Mouse (Mus musculus) left cerebral cortex, adult 11 months (tissue): ENCODE measurements at regions not wholly inside any gene's neighbourhood (a gene's known extent, or its start where the extent isn't known, plus 50 kb on each side); places are given as distances from the start of the nearest gene placed in this dataset.
A peak's percentile ranks its signal among the peaks of the same experiment; 100 is the strongest.

Source experiments
- DNase-seq: peaks from one replicate; pipeline ENCODE4 v3.0.0; 2022; ENCODE audit warnings: low spot score

DNA sequence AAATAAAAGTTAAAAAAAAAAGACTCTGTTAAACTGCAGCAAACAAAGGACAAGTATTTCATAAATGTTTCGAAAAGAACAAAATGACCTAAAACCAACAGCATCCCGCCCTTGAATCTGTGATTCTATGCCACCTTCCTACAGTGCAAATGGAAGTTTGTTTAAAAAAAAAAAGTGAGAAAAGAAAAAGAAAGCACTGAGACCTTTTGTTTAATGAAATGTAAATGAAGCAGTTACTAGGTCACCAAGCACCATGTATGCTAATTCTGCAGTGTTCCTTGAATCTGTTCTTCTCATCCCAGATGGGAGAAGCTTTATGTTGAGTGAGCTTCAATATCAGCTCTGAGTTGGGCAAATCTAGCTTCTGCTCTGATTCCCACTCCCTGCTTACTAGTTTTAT lies 64.8 kb downstream of the Dnajb9 start:
- DNase-seq = no peak

DNA sequence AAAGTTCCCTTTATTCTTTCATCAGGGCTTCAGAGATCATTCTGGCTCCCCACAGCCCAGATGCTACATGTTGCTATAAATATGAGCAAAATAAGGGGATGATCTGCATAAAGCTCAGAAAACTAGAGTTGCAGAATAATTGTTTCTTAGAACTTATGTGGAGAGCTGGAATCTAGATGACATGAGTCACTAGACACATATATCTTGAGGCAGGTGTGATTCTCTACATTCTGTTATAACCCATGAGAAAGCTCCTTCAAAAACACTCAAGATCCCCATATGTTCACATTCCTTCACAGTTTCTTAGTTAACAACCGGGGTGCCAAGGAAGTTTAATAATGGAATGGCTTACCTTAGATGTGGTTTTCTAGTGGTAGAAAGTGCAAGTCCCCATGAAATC lies 71.1 kb downstream of the Dnajb9 start:
- peak; percentile 28 for DNase-seq

DNA sequence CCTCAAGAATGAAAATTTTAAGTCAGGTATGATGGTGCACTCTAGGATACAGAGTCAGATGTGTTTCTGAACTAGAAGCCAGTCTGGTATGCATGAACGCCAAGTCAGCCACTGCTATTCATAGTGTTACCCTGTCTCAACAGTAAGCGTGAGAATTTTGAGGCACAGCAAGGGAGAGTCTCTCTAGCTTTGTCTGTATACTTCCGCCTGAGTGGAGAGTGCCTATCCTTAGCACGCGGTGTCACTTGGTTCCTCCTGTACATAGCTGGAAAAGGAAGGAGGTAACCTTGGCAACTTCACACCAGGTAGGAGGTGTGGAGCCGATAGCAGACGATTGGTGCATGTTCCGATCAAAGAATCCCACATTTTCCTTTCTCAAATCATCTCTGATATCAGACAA lies 81.3 kb downstream of the Dnajb9 start:
- peak; percentile 18 for DNase-seq

DNA sequence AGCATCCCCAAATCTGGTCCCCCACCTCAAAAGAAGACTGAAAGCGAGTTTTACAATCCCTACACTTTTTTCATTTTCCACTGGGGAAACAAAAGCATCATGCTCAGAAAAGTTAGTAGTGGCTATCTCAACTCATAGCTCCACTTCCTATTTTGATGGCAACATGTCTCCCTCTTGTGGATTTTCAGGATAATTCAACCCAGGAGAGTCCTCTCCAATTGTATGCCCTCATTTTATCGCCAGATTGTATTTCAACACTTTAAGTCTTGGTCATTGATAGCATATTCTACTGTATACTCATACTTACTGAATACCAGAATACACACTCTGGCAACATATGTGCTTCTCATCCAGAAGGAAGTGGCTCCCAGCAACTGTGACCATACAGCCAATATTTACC lies 105.0 kb downstream of the Dnajb9 start:
- no peak for DNase-seq

DNA sequence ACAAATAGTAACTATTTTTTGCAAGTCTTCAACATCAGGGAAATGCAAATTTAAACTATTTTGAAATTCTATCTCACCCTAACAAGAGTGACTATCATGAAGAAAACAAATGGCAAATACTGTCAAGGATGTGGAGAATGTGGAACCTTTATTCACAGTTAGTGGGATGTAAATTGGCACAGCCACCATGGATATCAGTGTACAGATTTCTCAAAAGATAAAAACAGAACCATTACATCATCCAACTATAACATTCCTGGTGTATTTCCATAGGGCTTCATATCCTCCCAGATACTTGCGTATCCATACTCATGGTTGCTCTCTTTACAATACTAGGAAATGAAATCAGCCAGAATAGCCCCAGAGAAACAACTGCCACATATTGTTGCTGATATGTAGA lies 110.9 kb downstream of the Dnajb9 start:
- DNase-seq = no peak

DNA sequence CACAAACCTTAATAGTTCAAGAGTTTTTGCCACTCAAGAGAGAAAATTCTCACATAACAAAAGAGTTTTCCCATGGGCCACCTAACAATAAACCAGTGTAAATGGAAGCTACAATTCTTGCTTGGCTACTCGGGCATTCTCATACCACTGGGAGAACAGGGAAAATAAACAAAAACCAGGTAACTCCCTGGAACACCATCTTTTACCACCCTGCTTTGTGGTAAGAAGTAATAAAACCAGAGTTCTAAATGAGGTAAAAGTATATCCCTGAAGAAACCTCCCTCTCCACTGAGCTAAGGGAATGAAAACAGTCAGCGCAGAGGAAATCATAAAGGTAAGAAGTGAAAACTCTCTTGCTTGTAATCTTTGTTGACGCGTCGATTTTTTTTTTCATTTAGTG lies 138.4 kb downstream of the Dnajb9 start:
- DNase-seq = no peak

DNA sequence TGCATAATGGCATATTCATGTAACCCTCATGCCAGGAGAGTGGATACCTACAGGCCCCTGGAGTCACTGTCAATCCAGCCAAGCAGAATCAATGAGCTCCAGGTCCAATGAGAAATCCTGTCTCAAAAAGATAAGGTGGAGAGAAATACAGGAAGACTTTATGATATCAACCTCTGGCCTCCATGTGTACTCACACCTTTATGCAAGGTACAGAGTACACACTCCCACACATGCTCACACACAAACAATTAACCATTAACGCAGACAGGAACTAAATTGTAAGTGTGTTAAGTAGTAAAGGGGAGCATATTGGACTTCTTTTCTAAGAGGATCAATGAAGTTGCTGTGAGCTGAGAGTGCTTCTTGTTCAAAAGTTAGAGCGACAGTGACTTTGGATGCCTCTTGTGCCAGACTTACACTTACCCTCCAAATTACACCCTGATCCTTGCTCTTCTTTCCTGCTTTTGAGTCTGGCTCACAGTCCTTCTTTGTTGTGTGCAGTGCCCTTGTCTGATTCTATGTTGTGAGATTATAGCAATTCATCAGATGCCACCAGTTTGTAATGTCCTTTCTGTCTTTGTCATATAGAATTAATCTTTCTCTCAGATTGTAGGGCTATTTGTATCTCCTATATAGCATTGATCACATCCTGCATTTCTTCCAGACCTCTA lies 153.5 kb downstream of the Dnajb9 start:
- DNase-seq = no peak

DNA sequence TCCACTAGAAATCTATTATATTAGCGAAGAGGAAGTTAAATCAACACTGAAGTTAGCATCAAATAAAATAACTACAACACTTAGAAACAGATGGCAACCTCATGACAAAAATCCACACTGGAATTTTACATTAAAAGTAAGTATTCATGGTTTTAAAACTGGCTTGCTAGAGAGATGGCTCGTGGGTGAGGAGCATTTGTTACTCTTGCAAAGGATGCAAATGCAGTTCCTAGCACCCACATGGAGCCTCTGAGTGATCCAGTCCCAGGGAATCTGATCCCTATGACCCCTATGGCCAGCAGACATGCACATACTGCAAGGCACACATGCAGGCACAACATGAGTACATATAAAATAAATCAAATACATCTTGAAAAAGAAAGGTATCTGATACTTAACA lies 164.3 kb downstream of the Dnajb9 start:
- no peak for DNase-seq

DNA sequence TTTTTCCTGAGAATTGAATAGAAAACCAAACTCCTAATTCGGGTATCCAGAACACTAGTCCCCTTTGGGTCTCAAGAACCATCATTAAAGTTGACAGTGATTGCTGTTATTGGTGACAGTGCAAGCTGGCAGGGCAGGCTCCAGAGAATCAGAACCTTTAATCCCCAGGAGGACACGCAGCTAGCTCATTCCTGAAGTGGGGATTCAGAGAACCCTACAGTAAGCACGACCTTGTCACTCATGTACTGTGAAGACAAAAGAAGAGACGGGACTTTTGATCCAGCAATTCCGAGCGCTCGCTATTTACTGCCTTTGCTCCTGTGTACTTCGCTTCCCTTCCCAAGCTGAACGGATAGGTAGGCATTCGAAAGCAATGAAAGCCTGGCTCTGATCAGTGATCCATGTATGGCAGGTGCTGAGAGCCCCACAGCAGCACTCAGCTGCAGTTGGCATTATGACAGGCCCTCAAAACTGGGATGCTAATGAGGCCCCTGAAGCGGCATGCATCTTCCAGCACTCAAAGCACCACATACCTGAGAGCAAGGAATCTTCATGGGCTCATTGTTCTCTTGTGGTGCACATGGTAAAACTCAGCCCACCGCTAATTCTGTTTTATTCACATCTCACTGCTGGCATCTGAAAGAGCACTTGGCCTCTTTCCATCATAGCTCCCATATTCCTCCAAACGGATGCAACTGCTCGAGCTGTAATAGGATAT lies 165.6 kb downstream of the Dnajb9 start:
- DNase-seq = no peak

DNA sequence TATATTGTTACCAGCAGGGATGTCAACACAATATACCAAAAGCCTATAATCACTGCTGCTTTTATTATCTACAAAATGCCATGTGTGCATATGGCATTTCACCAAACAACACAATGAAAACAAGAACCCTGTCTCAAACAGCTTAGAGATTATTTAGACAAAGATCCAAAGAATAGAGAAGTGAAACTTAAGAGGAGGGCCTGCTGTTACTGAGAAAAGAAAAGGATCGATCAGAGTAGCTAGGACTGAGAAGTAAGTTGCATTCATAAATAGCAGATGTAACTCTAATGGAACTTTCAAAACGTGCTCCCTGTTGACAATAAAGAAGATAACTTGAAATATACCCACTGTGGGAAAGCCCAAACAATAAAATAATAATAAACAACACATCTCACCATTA lies 203.3 kb downstream of the Dnajb9 start:
- no peak for DNase-seq

DNA sequence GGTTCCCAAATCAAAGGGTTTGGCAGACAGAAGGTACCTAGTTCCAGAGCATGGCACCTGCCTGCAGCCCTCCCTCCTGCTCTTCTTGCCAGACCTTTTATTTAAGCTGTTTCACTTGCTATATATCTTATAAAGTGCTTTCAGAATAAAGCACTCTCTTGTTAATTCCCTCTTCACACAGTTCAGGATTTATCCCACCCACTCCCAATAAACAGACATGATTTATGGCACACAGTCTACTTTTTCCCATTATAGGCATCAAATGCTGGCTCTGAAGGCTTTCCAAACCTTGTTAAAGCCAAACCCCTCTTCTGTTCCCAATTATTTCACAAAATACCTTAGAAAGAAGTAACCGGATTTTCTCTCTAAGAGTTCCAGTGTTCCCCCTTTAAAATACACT lies 226.6 kb downstream of the Dnajb9 start:
- no peak for DNase-seq

DNA sequence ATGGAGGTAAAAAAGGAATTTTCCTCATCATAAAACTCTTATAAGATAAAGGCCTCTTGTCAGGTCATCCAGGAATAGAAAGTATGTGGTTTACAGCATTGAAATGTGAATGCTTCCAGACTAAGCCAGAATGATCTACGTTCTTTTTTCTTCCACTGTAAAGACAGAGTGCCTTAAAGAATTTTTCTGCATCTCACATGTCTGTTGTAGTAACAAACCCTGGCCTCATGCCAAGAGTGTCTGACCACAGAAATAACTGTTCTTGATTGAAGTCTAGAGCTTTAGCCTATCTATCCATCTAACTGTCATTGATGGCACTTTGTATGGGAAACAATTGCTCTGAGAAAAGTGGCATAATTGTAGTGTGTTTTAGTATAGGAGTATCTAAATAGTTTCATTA lies 246.2 kb downstream of the Dnajb9 start:
- no peak for DNase-seq

DNA sequence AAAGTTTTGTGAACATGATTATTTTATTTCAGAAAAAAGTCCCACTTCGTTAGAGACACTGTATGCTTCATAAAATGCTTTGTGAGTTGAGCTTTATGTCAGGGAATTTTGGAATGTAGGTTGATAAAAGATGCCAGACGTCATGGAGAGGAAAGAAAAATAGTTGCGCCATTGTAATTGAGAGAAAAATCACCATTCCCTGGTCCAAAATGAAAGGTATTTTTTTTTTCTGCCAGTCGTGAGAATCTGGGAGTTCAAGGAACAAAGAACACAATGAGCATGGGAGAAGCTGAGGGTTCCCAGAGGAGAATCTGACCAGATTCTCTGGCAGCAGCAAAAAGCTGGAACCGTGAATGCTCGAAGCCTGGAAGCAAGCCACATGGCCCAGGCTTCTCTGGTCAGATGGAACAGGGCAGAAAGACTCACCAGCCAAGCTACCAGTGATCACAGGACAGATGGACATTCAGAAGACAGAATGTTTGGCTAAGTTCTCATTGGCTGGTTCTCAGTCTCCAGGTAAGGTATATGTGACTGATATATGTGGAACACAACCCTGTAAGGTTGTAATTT lies 247.5 kb downstream of the Dnajb9 start:
- DNase-seq = no peak

DNA sequence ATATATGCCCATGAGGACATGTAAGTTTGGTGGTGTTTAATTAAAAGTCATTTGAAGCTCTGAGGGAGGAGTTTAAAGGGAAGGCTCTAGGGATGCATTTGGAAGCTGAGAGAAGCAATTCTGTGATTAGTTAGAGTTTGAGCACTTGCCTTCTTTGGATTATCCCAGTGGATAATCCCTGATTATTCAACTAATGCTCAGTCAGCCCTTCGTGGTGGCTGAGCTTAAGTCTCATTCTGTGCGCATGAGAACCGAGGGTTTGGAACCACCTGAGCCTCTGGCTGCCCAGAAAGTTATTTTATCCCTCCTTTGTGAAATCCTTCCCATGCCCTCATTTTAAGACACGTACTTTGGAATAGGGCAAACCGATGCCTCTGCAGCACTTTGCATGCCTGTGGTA lies 285.9 kb downstream of the Dnajb9 start:
- DNase-seq = no peak

DNA sequence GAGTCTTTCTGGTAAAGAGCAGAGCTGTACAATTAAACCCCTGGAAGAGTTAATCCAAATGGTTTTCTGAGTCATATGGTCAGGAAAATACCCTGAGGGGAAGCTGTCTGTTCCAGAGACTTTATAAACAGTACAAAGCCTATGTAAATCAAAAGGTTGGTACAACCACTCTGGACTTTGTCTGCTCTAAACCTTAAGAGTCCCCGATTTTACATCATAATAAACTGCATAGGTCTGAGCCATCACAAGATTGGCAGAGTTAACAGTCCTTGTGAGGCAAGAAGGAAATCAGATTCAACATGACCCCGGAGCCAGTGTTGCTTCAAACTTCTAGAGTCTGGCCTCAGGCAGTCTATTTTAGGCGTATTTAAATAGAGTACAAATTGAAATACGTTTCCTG lies 289.7 kb downstream of the Dnajb9 start:
- no peak for DNase-seq

DNA sequence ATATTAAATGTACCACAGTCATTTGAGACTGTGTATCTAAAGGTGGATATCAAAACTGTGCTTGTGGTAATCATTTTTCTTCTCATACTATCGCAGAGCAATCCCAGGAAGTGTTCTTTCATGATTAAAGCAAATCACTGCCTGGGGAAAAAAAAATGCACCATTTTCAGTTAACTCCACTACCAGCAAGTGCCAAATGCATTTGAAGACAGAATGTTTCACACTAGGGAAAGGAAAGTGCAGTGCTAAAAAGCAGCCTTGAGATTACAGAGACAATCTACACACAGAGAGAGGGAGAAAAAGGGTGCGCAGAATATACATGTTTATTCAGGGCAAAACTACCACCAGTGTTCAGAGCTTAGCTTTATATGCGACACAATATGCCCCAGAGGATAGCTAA lies 291.0 kb downstream of the Dnajb9 start:
- no peak for DNase-seq

DNA sequence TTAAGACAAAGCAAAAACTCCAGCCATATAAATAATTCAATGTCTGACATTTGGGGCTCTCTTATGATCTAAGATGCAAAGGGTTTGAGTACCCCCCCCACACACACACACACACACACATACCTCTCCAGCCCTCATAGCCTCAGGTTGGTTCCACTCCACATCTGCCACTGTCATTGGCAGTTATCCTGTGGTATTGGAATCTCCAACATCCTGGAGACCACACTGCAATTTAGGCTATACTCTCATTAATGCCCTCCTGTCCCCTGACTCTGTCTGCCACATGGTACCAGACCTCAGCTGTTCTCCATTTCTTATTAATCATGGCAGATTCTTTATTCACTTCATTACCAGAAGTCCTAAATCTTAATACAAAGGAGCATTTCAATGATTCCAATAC lies 293.3 kb downstream of the Dnajb9 start:
- DNase-seq = no peak

DNA sequence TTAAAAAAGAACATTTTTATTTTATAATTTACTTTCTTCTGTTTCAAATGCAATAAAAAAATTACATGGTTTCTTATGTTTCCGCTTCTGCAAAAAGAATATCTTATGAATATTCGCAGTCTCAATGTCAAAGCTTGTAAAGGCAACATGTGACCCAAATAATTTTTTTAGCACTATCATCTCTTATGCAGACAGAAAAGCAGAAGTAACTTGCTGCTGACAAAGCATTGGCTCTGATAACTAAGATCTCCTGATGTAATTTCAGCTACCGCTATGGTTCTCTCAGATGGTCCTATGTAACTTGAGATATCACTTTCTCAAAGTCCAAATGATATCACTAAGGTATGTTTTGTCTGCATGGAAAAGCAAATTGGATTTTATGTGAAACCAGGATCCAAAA lies 310.9 kb downstream of the Dnajb9 start:
- DNase-seq = no peak

DNA sequence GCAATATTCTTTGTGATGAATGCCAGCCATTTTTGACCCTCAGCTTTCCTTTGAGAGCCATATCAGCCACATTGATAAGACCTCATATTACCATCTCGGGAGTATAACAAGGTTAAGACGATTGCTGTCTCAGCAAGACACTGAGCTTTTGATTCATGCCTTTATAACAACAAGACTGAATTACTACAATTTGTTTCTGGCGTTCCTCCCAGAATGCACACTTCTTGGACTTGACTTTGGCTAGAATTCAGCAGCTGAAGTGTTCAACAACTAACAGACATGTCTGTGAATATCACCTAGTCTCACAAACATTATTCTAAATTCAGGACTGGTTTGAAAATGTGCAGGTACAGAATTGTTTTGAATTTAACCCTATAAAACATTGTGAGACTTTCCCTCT lies 324.5 kb downstream of the Dnajb9 start:
- no peak for DNase-seq

DNA sequence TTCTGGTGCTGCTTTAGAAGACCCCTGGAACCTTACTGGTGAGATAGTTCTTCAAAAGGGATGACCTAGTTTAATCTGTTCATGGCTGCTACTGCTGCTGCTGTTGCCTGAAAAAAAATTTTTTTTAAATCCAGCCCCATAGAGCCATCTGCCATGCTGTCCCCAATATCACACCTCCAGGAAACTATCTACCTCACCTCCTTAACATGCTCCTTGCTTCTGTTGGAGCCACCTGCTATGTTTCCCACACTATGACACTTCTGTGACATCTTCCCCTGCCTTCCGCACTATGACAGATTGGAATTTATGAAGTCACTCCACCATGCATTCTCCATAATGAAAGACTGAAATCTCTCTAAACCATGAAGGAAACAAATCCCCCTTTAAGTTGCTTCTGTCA lies 349.6 kb downstream of the Dnajb9 start:
- DNase-seq = peak; percentile 12

DNA sequence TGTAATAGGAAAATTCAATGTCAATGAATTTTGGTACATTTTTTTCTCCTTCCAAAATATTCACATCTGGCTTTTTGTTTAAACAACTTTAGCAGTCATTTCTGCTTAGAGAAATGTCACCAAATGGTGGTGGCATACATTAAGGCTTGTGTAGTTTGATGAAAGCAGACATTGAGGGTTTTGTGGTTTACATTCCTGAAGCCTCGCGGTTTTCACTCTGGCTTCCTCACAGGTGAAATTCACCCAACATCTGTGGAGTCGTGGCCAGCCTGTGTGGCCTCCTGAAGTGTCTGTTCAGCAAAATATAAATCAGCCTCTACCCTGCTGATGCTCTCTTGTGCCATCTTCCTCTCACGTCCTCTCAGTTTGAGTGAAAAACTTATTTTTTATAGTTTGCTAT lies 353.8 kb downstream of the Dnajb9 start:
- no peak for DNase-seq

DNA sequence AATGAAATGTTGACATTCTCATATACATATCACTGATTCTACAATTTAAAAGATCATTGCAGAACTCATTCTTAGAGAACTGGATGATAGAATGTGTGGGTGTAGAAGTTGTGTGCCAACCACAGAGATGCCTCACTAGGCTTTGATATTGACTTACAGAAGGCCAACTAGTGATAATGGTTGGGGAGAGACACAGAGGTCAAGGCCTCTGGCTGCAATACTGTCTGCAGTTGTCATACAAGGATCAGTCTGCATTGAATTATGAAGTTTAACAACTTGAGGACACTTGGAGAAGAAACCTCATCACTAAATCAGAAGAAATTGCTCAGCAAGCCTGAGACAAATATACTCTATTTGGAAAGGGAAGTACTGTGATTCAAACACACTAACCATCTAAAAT lies 357.9 kb downstream of the Dnajb9 start:
- no peak for DNase-seq

DNA sequence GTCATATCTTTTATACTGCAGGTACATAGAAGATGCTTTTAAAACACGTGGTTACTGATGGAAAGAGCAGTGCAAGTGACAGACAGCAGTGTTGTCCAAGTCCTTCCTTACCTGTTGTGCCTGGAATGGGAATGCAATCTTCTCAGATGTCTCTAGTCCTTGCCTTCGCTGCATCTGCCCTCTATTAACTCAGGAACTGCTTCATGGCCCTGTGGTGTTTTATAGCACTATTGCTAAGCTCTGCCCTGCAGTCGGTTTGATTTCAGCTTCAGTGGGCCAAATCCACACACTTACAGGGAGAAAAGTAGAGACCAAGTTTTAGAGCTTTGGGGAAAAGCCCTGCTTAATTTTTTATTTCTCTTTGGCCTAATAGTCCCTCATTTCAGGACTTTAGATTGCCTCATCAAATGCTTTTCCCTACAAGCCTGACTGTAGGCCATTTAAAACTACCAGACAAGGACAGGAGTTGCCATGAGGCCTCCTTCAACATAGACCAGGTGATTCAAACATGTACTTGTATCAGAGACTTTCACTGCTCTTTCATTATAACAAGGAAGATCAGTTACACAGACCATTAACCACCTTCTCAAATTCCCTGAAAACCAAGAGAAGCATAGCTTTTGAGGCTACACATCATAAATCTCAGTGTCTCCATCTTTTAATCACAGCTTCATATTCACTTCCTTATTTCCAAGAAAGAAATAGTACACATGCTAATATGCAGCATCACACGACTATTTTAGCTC lies 358.7 kb downstream of the Dnajb9 start:
- DNase-seq = no peak
